Mouse (Mus musculus) heart, adult 9 months (tissue): ENCODE data around the gene Cyb5d1.

Source experiments
- DNase-seq, 2 experiments: peaks; one replicate each; pipeline ENCODE4 v3.0.0; 2022; ENCODE audit warnings: low spot score in 2 of 2

The Cyb5d1 gene

DNA sequence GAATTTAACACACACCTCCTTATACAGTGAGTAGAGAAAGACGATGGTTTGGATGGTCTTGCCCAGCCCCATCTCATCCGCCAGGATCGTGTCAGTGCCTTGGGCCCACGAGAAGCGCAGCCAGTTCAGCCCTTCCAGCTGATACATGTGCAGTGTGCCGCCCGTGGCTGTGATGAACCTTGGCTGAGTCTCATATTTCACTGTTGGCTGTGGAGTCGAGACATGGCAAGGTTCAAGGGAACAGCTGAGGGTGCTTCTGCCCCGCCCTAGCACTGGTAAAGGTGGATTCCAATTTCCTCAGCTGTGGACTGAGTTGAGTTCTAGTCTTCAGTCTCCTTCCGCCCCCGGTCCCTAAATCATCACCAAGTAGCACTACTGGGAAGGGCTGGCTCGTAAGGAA is 37.7 kb downstream of the Cyb5d1 start:
- no peak for DNase-seq

DNA sequence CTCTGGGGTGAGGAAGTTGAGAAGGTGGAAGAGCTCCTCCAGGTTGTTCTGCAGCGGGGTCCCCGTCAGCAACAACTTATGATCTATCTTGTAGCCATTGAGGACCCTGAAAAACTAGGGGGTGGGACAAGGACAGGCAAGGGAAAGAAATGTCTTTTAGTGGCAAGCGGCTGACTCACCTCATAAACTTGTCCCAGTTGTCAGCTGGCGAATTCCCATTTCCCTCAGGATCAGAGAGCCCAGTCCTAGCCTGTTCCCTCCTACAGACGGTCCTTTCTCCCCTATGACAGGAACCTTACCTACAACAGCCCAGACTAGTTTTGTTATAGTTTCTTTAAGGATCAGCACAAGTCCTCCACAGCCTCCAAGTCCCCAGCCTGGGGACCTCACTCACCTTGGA is 38.9 kb downstream of the Cyb5d1 start:
- DNase-seq = no peak

DNA sequence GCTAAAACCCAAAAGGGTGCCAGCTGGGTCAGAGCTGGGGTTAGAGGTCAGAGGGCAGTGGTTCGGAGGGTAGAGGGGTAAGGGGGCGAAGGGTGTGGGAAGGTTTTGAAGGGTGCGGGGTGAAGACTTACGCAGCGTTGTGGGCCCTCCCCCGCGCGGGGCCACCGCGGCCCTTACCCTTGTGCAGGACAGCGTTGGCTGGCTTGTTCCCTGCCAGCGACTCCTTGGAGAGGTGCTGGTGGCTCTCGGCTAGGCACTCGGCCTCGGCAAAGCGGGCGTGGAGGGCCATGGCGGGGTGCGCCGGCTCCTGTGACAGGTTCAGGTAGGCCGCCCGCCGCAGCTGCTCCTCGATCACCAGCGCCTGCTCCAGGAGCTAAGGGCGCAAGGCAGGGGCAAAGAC is 49.0 kb downstream of the Cyb5d1 start:
- no peak for DNase-seq
